Mouse (Mus musculus): ENCODE results near the gene Gper1. TPM values are rescaled to one million over a fixed set of nuclear protein-coding genes. Genes with fewer than 3 reads are reported as not detected.
A peak's percentile ranks its signal among the peaks of the same experiment; 100 is the strongest.

Gper1 gene
- polyA plus RNA-seq, 1 experiment from 2014 or later: 7.8 TPM

DNA sequence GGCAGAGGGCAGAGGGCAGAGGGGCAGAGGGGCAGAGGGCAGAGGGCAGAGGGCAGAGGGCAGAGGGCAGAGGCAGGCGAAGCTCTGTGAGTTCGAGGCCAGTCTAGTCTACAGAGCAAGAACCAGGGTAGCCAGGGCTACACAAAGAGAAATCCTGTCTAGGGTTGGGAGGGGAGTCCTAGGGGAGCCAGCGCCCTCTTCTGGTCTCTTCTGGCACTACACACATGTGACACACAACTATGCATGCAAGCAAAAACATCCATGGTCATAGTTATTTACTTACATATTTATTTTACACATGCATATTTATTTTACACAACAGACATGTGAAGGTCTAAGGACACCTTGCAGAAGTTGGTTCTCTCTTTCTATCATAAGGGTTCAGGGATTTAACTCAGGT lies 5.5 kb upstream of the Gper1 start:
- Histone ChIP-seq H3K4me1 (ENCODE audit: control insufficient read depth, insufficient read depth, low read depth, low read length) (peaks cover 13% of the 10 kb centered on the region), H3K4me3 (ENCODE audit: low read length) (no peak overlapping the region), H3K36me3 (ENCODE audit: control insufficient read depth, insufficient read depth, low read length) (no peaks in the 10 kb centered on the region), H3K27me3 (replicated peaks; ENCODE audit: control insufficient read depth, insufficient read depth, low read length) (no peaks in the 10 kb centered on the region), H3K9me3 (ENCODE audit: control insufficient read depth, low read length) (no peaks in the 10 kb centered on the region), H3K4me2 (ENCODE audit: low read length) (no peak overlapping the region), H3K27ac (ENCODE audit: low read depth, low read length) (no peak overlapping the region), H3K9ac (ENCODE audit: low read depth, low read length) (no peak overlapping the region)
- WGBS: 87% methylated on average over 3 of the region's 3 CpGs
- no peak for ATAC-seq

DNA sequence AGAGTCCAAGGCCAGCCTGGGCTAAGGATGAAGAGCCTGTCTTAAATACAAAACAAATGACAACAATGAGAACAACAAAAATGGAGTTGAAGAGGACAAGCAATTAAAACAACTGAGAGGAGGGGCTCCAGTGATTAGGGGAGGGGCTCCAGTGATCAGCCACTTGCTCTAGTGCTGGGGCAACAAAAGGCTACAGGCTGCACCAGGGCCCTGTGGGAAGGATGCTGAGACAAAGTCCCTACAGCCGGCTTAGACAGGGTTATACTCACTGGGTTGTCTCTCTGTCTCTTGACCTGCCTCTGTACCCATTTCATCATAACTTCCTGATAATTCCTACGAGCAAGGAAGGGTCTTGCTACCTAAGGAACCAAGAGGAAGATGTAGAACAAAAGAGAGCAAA lies 4.8 kb upstream of the Gper1 start:
- ATAC-seq: no peak

DNA sequence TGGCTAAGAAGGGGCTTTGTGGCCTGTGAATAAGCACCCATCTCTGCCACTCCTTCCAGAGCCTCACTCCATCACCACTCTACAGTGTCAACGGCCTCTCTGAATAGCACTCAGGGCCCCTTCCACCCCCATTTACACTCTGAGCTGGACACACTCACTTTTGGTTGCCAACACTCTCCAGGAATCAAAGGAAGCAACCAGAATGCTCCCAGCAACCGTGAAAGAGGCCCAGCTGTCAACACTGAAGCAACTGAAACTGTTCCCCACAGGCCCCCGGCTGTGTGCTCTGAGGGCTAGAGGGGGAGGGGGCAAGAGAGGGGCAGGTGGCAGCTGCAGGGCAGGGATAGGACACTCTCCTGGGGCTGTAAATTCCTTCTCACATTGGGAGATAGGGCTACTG lies 4.3 kb upstream of the Gper1 start:
- Histone ChIP-seq H3K27ac (ENCODE audit: low read depth, low read length) (peak overlapping the region; percentile 48; the same call in 1 of the 2 replicates), H3K9me3 (ENCODE audit: control insufficient read depth, low read length) (no peaks in the 10 kb centered on the region), H3K4me1 (ENCODE audit: control insufficient read depth, insufficient read depth, low read depth, low read length) (peaks cover 17% of the 10 kb centered on the region), H3K4me2 (ENCODE audit: low read length) (no peak overlapping the region), H3K36me3 (ENCODE audit: control insufficient read depth, insufficient read depth, low read length) (no peaks in the 10 kb centered on the region), H3K27me3 (replicated peaks; ENCODE audit: control insufficient read depth, insufficient read depth, low read length) (no peaks in the 10 kb centered on the region), H3K9ac (ENCODE audit: low read depth, low read length) (no peak overlapping the region), H3K4me3 (ENCODE audit: low read length) (no peak overlapping the region)
- peak; percentile 85 for ATAC-seq
- WGBS: 10% methylated on average over 3 of the region's 3 CpGs

More for the DNA sequence above, 4.8 kb upstream of the Gper1 start:
- Histone ChIP-seq H3K4me2 (ENCODE audit: low read length) (no peak overlapping the region), H3K4me1 (ENCODE audit: control insufficient read depth, insufficient read depth, low read depth, low read length) (peaks cover 14% of the 10 kb centered on the region), H3K36me3 (ENCODE audit: control insufficient read depth, insufficient read depth, low read length) (no peaks in the 10 kb centered on the region), H3K27ac (ENCODE audit: low read depth, low read length) (peak overlapping the region; percentile 48; the same call in 1 of the 2 replicates), H3K4me3 (ENCODE audit: low read length) (no peak overlapping the region), H3K27me3 (replicated peaks; ENCODE audit: control insufficient read depth, insufficient read depth, low read length) (no peaks in the 10 kb centered on the region), H3K9ac (ENCODE audit: low read depth, low read length) (no peak overlapping the region), H3K9me3 (ENCODE audit: control insufficient read depth, low read length) (no peaks in the 10 kb centered on the region)
- 44% methylated on average over 2 of the region's 2 CpGs for WGBS

DNA sequence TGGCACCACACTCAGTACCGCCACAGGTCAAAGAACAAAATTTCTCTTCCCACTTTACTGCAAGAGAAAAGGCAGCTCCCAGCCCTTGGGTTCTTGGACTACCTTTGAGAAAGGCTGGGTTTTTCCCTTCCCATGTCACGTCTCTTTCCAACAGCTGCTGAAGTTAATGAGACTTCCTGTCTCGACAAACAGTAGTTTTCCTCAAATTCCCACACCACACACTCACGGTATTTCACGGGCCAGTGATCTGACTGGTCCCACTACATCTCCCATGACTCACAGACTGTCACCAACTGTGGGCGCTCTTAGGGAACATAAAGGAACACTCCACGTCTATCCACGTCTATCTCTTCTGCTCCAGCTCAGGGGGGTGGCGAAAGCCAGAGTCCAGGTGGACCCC lies 2.2 kb downstream of the Gper1 start:
- H3K4me3 ChIP-seq (ENCODE audit: low read length): no peak overlapping the region
- no peaks in the 10 kb centered on the region for H3K36me3 ChIP-seq (ENCODE audit: control insufficient read depth, insufficient read depth, low read length)
- H3K9me3 ChIP-seq (ENCODE audit: control insufficient read depth, low read length): no peaks in the 10 kb centered on the region
- H3K4me1 ChIP-seq (ENCODE audit: control insufficient read depth, insufficient read depth, low read depth, low read length): peaks cover 18% of the 10 kb centered on the region
- no peak for ATAC-seq
- H3K9ac ChIP-seq (ENCODE audit: low read depth, low read length): no peak overlapping the region
- 77% methylated on average over 9 of the region's 9 CpGs for WGBS
- no peak overlapping the region for H3K4me2 ChIP-seq (ENCODE audit: low read length)
- H3K27ac ChIP-seq (ENCODE audit: low read depth, low read length): no peak overlapping the region
- H3K27me3 ChIP-seq (replicated peaks; ENCODE audit: control insufficient read depth, insufficient read depth, low read length): no peaks in the 10 kb centered on the region

- no peak overlapping the region for H3K9ac ChIP-seq (ENCODE audit: low read depth, low read length)
- no peak overlapping the region for H3K4me3 ChIP-seq (ENCODE audit: low read length)
- peaks cover 27% of the 10 kb centered on the region for H3K4me1 ChIP-seq (ENCODE audit: control insufficient read depth, insufficient read depth, low read depth, low read length)
- WGBS: 90% methylated on average over 9 of the region's 9 CpGs
- H3K36me3 ChIP-seq (ENCODE audit: control insufficient read depth, insufficient read depth, low read length): no peaks in the 10 kb centered on the region
- H3K4me2 ChIP-seq (ENCODE audit: low read length): no peak overlapping the region
- no peaks in the 10 kb centered on the region for H3K9me3 ChIP-seq (ENCODE audit: control insufficient read depth, low read length)
- H3K27ac ChIP-seq (ENCODE audit: low read depth, low read length): no peak overlapping the region
- no peak for ATAC-seq
- H3K27me3 ChIP-seq (replicated peaks; ENCODE audit: control insufficient read depth, insufficient read depth, low read length): no peaks in the 10 kb centered on the region
These were observed 4.0 kb downstream of the Gper1 start for GRCm38 (mm10) chr5:139427001-139427400.

DNA sequence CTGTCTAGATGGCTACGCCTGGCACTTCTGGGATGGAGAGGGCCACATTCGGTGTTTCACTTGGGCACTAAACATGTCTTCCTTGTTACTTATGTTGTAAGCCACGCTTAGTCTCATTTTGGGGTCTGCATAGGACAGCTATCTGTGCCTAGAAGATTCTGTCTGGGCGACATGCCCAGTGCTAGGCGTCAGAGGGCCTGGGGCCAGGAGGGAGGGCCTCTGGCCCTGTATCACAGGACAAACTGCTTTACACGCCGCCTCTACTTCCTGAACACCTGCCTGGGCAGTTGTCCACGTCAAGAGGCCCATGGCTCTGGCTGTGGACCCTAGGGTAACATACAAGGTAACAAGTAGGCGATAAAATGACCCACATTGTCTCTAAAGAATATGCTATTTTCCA lies 5.0 kb downstream of the Gper1 start:
- H3K27me3 ChIP-seq (replicated peaks; ENCODE audit: control insufficient read depth, insufficient read depth, low read length): no peaks in the 10 kb centered on the region
- 72% methylated on average over 9 of the region's 9 CpGs for WGBS
- no peak for ATAC-seq

GRCm38 (mm10) chr5:139429818-139430341 lies 6.9 kb downstream of the Gper1 start:
- ATAC-seq: peak; percentile 26; the same call in 1 of the 2 replicates
- no peak overlapping the region for H3K4me3 ChIP-seq (ENCODE audit: low read length)
- no peak overlapping the region for H3K4me2 ChIP-seq (ENCODE audit: low read length)
- no peaks in the 10 kb centered on the region for H3K9me3 ChIP-seq (ENCODE audit: control insufficient read depth, low read length)
- peak overlapping the region; percentile 48; the same call in 1 of the 2 replicates for H3K27ac ChIP-seq (ENCODE audit: low read depth, low read length)
- 0 out of 2 replicates have a peak overlapping the region, but pooled peaks have one; percentile 17 for H3K9ac ChIP-seq (ENCODE audit: low read depth, low read length)
- H3K4me1 ChIP-seq (ENCODE audit: control insufficient read depth, insufficient read depth, low read depth, low read length): peaks cover 31% of the 10 kb centered on the region
- 27% methylated on average over 9 of the region's 12 CpGs for whole genome bisulfite sequencing
- H3K36me3 ChIP-seq (ENCODE audit: control insufficient read depth, insufficient read depth, low read length): no peaks in the 10 kb centered on the region
- no peaks in the 10 kb centered on the region for H3K27me3 ChIP-seq (replicated peaks; ENCODE audit: control insufficient read depth, insufficient read depth, low read length)

More for the DNA sequence above, 5.0 kb downstream of the Gper1 start:
- no peak overlapping the region for H3K9ac ChIP-seq (ENCODE audit: low read depth, low read length)
- H3K4me3 ChIP-seq (ENCODE audit: low read length): no peak overlapping the region
- H3K9me3 ChIP-seq (ENCODE audit: control insufficient read depth, low read length): no peaks in the 10 kb centered on the region
- H3K27ac ChIP-seq (ENCODE audit: low read depth, low read length): no peak overlapping the region
- H3K4me1 ChIP-seq (ENCODE audit: control insufficient read depth, insufficient read depth, low read depth, low read length): peaks cover 28% of the 10 kb centered on the region
- no peak overlapping the region for H3K4me2 ChIP-seq (ENCODE audit: low read length)
- no peaks in the 10 kb centered on the region for H3K36me3 ChIP-seq (ENCODE audit: control insufficient read depth, insufficient read depth, low read length)

GRCm38 (mm10) chr5:139432333-139432732 lies 9.4 kb downstream of the Gper1 start:
- ATAC-seq: no peak
- H3K27ac ChIP-seq (ENCODE audit: low read depth, low read length): peak overlapping the region; percentile 49

GRCm38 (mm10) chr5:139432747-139433508 lies 10.0 kb downstream of the Gper1 start:
- H3K27ac ChIP-seq (ENCODE audit: low read depth, low read length): no peak overlapping the region
- H3K4me2 ChIP-seq (ENCODE audit: low read length): no peak overlapping the region
- no peaks in the 10 kb centered on the region for H3K36me3 ChIP-seq (ENCODE audit: control insufficient read depth, insufficient read depth, low read length)
- no peak for ATAC-seq
- no peak overlapping the region for H3K9ac ChIP-seq (ENCODE audit: low read depth, low read length)
- no peaks in the 10 kb centered on the region for H3K27me3 ChIP-seq (replicated peaks; ENCODE audit: control insufficient read depth, insufficient read depth, low read length)
- no peak overlapping the region for H3K4me3 ChIP-seq (ENCODE audit: low read length)
- 57% methylated on average over 7 of the region's 7 CpGs for WGBS
- peaks cover 41% of the 10 kb centered on the region for H3K4me1 ChIP-seq (ENCODE audit: control insufficient read depth, insufficient read depth, low read depth, low read length)
- no peaks in the 10 kb centered on the region for H3K9me3 ChIP-seq (ENCODE audit: control insufficient read depth, low read length)

More at GRCm38 (mm10) chr5:139432333-139432732, 9.4 kb downstream of the Gper1 start:
- no peaks in the 10 kb centered on the region for H3K36me3 ChIP-seq (ENCODE audit: control insufficient read depth, insufficient read depth, low read length)
- no peak overlapping the region for H3K4me3 ChIP-seq (ENCODE audit: low read length)
- H3K4me2 ChIP-seq (ENCODE audit: low read length): no peak overlapping the region
- 53% methylated on average over 5 of the region's 6 CpGs for WGBS
- H3K4me1 ChIP-seq (ENCODE audit: control insufficient read depth, insufficient read depth, low read depth, low read length): peaks cover 42% of the 10 kb centered on the region
- no peak overlapping the region for H3K9ac ChIP-seq (ENCODE audit: low read depth, low read length)
- H3K9me3 ChIP-seq (ENCODE audit: control insufficient read depth, low read length): no peaks in the 10 kb centered on the region
- no peaks in the 10 kb centered on the region for H3K27me3 ChIP-seq (replicated peaks; ENCODE audit: control insufficient read depth, insufficient read depth, low read length)

Measured in hindbrain, embryonic 16.5 days (tissue).